Mouse (Mus musculus) left cerebral cortex, adult 9 months (tissue): ENCODE measurements at regions not wholly inside any gene's neighbourhood (a gene's known extent, or its start where the extent isn't known, plus 50 kb on each side); places are given as distances from the start of the nearest gene placed in this dataset.
"Not testable (repeated sequence)": the region's sequence is repeated elsewhere in the genome, so short reads cannot be mapped to it uniquely, and the experiment has no call there.

Experiments
- DNase-seq, 2 experiments: peaks; one replicate each; pipeline ENCODE4 v3.0.0; 2022; ENCODE audit warnings: low spot score in 2 of 2

DNA sequence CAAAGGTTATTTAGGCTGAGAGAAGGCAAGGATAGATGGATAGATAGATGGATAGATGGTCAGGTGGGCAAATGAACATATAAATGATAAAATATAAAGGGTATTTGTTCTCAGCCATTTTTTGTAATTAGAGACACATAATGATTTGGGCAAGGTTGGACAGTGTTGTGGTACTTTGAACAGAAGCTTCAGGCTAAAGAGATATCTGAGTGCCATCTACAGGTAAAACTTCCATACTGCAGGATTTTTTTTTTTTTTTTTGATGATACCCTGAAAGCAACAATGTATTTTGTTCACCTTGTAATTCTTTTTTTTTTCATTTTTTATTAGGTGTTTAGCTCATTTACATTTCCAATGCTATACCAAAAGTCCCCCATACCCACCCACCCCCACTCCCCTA, 110.1 kb upstream of the Trabd2b start:
- no peak for DNase-seq

DNA sequence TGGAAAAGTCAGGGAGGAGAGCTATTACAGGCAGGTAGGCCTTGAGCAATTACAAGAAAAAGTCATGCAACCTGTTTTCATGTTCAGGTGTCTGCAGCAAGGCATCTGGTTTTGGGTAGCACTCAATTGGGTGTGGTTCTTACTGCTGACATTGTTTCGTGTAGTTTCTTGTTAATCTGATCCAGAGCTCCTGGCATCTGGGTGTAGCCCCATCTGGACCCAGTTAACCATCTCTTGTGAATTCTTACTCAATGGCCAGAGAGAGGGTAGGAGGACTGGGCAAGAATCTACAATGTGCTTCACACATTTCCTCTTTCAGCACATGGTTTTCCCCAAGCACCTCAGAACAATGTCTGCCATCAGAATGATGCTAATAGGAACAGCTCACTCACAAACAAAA, 108.0 kb upstream of the Trabd2b start:
- DNase-seq: not testable (repeated sequence)

DNA sequence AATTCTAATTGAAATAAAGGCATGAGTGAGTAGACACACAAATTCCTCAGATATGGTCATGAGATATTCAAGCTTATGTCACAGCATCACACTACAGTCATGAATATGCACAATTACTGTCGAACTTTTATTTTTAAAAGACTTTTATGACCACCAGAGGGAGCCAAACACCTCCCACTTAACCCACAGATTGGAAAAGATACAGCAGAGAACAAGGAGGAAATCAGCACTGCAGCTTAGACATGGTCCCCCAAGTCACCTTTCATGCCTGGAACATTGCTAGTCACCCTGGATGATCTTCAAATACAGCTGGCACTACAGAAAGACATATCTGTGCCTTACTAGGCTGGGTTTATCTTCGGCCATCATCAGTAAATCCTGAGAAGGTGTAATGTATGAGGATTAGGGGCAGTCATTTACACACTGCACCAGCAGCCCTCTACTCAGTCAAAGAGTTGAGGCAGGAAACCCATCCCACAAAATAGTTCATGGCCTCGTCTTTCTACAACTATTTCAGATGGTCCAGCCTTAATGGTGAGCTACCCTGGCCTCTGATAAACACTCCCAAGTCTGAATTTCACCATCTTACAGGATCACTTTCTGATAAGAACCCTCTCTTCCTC, 106.0 kb upstream of the Trabd2b start:
- peak in 1 of 2 experiments; percentile 44 for DNase-seq

DNA sequence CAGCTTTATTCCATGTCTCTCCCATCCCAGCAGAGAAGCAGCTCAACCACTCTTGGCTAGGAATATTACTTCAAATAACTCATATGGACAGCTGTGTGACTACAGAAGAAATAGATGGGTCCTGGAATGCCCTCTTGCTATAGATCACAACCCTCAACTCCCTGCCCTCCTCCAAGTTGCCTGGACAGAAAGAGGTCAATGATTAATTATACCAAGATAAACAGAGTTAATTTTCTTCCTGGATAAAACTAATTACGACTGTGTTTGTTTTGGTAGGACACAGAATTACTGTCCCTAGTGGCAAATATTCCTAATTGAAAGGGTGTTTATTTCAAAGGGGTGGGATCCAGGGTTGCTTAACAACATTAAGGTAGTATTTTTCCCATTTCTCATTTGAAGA, 101.9 kb upstream of the Trabd2b start:
- no peak for DNase-seq

DNA sequence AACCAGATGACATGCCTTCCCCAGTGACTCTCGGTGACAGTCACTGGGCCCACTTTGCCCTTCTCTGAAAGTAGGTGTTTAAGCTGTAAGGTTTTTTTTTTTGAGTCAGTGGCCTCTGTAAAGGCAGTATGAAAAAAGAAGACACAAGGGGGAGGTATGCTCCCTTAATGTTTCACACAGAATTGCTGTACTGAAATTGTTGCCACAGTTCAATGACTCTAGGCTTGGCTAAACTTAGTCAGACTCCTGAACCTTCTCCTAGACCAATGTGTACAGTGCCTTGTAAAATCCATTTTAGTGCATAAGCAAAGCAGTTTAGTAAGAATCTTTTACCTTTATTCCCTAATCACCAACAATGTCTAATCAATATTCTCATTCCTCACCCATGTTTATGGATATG, 99.0 kb upstream of the Trabd2b start:
- no peak for DNase-seq

DNA sequence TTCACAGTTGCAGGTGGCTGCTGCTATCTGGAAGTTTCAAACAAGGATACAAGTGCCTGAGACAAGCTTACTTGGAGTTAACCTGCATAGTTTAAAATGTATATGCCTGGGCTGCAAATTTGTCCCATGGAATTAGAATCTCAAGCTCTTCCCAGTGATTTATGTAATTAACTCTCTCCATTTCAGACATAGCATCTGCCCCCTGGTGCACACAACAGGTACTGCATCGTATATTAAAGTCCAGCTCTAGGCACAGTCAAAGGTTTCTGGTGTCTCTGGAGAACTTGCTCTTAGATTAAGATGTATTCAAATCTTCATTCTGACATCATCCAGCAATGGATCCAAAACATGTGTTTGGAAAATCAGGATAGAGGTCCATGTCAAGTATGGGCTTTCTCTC, 98.0 kb upstream of the Trabd2b start:
- peak in 1 of 2 experiments; percentile 28 for DNase-seq

DNA sequence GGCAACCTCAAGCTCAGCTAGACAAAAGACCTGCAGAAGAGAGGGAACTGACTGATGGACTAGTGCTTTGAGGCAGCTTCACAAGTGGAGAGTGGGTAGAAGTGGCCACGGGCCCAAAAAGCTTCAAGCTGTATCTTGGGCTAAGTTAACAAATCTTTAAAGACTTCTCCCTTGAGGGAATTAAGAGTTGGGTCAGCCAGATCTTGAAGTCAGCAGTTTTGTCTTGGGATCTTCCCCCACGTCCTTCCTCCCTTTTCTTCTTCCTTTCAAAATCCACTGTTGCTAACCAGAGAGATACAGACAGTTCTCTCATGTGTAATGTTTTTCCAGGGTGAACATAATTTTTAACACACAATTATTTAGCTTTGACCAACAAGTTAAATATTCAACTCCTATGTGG, 91.5 kb upstream of the Trabd2b start:
- DNase-seq: no peak

DNA sequence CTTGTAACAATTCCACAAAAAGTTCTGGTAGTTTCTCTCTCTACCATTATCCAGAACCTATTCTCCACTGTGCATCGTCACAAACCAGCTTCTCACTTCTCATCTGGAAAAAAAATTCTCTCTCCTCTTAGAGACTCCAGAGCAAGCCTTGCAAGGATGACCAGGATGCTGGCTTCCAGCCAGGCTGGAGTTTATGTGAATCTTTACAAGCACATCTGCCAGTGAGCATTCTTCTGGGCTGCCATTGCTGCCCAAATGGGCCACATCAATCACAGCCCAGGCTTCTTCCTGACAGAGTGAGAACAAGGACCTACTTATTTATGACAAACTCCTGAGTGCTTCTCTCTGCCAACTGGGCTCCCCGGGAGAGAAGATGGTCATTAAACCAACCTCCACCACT, 91.0 kb upstream of the Trabd2b start:
- no peak for DNase-seq

DNA sequence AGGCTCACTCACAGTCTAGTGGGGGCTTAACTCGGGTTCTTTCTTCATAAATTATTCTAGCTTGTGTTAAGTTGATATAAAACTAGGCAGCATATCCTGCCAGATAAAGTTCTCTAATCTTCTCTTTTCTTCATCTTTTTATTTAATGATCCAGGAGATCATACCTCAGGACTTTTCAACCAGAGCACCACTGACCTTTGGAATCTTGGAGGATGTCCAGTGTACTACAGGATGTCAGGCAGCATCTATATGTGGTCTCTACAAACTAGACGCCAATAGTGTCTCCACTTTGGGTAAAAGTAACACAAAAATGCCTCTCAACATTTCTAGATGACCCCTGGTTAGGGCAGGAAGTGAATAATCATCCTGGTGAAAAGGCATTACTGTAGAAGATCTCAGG, 89.4 kb upstream of the Trabd2b start:
- no peak for DNase-seq

DNA sequence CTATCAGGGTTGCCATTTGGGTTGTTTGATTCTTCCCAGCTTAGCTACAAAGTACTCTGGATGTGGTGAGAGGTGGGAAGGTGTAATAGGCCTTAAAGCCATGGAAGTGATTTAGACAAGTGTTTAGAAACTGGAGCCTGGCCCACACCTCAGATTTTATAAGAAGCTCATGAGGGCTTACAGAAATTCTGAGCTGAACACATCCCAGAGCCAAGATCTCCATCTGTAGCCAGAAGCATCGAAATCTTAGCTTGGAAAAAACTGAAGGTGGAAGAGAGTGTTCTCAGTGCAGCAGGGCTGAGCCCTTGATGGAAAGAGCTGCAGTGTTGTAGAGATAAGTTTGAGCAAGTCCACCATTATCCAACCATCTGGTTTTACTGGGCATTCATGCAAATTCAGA, 86.4 kb upstream of the Trabd2b start:
- DNase-seq: no peak

DNA sequence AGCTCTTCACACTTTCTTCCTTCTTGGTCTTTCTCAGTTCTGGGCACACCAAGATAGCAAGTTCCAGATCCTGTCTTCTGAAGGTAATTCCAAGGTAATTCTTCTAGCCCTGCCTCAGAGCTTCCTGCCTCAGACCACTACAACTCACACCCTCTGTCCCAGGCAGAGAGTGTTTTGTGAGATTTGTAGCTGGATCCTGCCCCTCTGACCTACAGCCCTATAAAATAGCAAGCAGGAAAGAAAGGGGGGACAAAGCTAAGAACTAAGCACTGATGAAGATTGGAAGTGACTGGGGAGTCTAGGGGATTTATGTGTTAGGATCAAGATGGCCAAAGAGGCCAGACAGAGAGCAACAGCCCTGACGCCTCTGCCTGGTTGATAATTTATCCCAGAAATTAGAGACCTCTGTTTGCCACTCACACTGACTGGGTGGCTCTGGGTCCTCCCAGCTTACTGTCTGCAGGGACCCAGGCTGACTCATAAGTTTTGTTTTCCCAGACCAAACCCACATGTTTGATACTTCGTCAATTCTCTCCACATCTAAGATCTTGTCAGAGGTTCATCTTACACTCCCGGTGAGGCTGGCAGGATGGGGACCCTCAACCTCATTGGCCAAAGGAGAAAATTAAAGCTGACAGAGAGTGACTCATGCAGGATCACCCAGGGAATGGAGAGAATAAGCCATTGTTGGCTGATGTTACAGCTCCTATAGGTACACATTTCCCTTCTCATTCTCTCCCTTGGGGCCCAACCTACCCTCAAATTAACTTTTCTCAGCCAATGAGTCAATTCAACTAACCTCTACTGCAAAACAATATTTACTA, 84.8 kb upstream of the Trabd2b start:
- no peak for DNase-seq

DNA sequence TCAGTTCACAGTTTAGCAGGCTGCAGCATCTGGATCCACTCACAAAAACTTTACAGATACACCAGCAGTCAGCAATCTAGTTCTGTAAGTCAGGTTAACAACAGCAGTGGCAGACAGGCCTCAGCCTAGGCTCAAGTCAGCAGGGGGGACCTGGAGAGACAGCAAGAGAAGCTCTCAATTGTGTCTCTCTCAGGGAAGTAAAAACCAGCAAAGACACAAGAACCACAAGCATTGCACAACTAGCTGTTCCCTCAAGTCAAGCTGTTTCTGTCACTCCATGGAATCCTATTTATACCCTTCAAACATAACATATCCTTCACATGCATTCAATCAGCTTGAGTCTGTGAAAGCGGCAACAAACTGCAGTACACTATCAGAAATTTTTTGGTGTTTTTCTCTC, 76.5 kb upstream of the Trabd2b start:
- no peak for DNase-seq

DNA sequence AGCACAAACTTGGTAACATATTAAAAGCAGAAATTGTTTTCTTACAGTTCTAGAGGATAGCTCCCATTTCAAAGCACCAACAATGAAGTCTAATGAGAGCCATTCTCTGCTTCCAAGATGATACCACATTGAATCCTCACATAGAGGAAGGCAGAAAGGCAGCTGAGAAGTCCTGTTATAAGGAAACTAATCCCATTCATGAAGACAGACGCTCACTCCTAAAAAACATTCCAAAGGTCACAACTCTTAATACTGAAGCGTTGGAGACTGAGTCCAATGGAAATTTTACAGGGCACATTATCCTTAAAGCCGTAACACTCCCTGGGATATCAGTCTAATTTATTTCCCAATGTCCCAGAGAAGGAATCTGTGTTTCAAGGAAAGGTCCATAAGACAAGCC, 75.4 kb upstream of the Trabd2b start:
- no peak for DNase-seq

DNA sequence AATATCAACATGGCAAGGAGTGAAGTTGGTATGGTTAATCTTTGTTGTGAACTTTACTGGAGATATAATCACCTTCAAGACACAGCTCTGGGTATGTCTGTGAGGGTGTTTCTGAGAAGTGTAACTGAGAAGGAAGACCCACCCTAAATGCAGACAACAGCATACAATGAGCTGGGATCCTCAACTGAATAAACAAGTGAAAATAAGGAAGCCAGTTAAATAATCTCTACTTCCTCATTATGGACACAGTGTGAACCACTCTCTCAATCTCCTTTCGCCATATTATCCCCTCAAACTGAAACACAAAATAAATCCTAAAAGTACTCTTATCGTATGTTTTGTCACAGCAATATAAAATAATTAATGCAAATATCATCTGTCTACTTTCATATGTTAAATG, 71.7 kb upstream of the Trabd2b start:
- no peak for DNase-seq

DNA sequence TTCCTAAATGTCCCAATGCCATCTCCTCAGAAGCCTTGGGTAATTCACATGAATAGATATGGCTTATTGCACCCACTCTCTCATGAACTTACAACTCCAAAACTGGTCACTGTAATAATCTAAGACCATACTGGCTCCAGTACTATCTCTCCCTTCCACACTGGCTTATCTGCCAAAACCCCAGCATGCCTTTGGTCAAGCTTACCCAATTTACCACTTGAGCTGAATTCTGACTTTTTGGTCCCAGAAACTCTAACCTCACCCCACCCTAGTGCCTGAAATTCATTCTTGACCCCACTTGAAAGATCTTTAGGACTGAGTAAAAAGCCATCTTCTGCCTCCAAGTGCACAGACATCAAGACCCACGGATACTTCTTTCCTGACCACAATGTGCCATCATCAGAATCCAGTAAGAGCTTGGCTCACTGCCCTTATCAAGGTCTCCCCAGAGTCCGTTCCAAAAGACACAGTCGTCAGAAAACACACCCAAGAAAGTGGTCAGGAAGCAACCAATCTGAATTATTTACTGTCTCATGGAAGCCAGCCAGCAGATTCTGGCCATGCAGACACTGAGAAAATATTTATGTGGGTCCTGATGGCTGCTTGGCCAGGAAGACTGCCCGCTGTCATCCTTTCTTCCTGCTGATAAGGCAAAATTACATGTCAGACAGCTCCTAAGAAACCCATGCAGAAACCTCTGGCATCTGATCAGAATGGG, 70.3 kb upstream of the Trabd2b start:
- no peak for DNase-seq

DNA sequence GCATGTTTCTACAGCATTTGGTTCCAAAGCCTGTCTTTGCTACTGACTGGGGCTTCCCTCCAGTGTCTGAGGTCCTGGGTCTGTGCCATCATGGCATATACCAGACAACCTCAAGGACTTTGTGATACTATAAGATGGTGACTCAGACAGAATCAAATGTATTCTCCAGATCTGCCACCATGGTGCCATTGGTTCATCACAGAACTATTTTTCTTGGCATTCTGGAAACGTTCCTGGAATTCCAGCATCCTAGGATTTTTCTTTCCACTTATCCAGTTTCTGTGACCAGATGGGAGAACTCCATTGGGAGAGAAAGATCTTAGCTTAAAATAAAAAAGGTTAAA, 69.8 kb upstream of the Trabd2b start:
- no peak for DNase-seq

DNA sequence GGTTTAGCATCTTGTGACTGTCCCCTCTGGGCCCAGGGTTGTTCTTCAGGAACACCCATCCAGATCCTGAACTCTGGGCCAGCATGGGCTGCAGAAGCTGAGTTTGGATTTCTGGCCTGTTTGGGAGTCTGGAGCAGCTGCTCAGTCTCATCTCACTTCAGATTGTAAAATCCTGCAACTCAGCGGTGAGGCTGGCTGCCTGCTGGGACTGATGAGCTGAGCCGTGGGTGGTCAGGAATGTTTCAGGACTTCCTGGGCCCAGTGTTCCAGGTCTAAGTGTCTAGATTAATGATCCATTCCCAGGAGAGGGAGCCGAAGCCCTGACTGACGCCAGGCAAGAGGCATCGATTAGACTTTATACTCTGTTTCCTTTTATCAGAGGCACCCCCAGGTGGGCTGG, 66.7 kb upstream of the Trabd2b start:
- peak in 1 of 2 experiments; percentile 27 for DNase-seq

DNA sequence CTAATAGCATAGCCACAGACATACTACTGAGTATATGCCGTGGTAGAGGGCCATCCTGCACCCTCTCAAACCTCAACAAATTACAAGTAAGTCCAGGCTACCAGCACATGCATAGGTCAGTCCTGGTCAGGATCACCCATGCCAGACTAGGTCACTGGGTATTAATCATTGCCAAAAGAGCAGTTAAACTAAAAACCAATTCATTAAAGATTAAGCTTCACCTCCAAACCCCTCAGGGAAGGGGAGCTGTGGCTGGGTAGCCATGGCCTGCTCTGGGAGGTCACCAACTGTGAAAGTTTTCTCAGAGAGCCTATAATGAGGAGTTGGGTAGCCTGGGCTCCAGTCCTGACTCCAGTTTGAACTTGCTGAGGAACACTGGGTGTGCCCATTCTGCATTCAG, 61.4 kb upstream of the Trabd2b start:
- DNase-seq: no peak

DNA sequence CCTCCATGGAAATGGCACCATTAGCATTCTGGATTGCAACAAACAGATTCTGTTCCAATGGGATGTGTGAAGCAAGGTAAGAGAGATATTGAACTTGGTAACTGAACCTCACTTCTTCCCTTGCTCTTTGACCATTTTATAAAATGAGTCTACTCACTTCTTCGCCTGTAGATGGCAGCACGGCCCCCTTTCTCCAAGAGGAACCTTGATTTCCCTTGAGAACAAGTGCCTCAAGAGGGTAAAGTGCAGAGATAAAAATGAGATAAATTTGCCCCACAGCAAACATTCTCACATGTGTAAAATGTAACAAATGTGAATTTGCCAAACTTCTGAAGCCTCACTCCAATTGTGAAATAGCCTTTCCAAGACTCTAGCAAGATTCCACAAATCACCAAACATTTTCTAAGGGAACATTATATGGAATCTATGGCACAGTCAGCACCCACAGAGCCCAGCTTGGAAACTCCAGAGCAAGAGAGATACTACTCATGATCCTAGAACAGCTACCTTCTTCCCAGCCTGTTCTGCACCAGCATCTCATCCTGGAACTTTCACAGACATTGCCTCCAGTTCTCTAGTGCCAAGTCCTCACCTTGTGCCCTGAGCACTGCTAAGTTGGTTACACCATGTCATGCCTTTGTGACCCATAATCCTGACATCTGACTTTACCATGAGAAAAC, 60.3 kb upstream of the Trabd2b start:
- DNase-seq: peak in 1 of 2 experiments; percentile 58

DNA sequence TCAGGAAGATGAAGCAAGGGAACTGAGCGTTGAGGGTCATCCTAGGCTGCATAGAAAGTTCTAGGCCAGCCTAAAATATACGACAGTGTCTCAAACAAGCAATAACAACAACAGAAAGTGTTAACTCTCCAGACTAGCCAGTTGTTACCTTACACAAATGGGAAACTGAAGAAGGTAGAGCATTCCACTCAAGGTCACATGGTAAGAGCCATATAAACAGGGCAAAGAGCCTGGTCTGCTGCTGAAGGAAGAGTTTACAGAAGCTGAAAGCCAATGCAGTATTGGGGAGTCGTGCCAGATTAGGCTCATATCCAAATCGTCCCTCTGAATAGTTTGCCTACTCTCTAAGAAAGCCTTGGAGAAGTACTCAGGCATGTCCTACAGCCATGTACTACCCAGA, 59.6 kb upstream of the Trabd2b start:
- DNase-seq: no peak

DNA sequence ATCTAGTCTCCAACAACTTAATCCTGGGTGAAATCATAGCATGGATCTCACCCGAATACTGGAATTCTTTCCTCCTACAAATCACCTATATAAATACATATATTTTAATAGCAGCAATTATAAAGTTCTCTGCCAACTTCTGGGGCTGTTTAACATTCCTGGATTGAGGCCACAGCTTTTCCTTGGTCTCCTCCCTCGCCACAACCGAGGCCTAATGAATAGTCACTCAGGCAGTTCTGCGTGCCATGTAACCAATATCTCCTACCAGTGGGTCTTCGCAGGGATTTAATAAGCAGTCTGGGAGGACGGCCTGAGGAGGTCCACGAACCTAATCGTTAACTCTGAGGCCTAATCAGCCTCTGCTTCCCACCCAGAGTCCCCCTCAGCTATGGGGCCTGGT, 56.9 kb upstream of the Trabd2b start:
- DNase-seq: no peak

DNA sequence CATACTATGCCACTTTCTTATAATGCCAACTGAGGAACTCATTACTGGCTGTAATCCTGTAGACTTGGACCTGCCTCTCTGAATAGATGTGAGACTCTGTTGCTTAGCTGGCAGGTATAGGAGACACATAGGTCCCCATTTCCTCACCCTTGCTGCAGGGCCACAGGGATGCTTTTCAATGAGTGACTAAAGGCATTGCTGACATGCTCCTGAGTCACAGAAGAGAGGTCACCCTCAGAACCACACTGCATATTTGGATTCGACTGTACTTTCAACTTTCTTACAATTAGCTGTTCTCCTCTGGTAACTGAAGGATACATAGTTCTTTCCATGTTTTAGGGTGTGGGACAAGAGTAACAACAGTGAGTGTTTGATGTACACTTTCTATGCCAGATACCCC, 55.2 kb upstream of the Trabd2b start:
- no peak for DNase-seq

DNA sequence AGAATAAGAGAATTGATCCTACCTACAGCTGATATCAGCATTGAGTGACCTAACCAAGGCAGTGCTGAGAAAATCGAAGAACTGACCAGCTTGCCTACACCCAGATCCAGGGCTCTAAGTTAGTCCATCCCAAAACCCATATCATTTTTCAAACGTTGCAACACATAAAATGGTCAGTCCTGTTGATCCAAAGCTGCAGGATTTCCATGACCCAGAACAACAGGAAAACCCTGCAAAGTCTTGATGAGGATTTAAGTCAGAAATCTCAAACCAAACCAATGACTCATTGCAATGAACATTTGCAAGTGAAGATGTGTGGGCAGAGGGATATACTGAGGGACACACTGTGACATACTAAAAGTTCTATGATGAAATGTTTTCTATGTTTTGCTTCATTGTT, 53.5 kb upstream of the Trabd2b start:
- no peak for DNase-seq
